Mouse (Mus musculus): Measurements from ENCODE around the gene Rbfox1.

Rbfox1 gene

DNA sequence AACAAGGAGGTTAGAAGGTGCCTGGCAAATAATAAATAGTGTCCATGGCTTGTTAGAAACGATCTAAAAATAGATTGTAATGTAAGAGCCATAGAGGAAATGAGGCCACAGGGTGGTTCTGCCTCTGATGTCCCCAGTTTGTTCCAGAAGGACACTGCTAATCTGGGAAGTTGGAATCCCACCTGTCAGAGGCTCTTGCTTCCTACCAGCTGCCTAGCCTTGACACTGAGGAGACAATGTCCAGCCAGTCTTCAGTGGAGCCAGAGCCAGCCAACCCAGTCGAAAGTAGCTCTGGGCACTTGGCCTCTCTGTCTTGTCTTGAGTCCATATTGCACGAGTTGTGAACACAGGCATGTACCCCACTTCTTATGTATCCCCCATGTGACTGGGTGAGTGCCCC is 1172.6 kb downstream of the Rbfox1 start:
- DNase-seq = peak; percentile 95

DNA sequence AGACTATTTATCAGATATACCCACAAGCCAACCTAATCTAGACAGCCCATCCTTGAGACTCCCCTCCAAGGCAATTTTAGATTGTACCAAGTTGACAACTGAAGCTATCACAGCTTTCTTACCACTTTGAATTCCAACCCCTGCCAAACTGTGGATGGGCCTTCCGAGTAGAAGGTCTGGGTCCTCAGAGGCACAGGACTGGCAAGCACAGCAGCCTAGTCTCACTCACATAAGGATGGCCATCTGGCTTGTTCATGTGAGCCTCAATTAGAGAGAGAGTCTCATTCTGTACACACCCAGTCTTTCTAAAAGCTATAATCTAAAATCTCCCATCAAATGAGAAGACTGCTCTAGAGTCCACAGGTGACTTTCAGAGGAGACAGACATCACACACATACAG is 1173.4 kb downstream of the Rbfox1 start:
- peak; percentile 58 for DNase-seq

DNA sequence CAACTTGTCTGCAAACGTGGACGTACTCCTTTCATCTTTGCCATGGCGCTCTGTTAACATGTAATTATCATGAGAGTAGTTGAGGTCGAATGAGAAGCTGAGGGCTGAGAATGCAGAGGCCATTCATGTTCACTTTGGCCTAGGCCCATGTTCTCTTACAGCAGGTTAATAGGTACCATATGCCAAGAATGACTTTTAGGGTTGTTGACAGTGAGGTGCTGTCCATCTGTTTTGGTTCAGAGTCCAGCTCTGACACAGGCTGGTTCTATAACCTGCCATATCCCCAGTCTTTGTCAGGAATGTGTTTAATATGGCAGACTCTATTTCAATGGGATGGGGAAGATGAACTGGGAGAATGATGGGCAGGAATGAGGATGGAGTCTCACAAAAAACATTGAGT is 1174.4 kb downstream of the Rbfox1 start:
- peak; percentile 24 for DNase-seq

DNA sequence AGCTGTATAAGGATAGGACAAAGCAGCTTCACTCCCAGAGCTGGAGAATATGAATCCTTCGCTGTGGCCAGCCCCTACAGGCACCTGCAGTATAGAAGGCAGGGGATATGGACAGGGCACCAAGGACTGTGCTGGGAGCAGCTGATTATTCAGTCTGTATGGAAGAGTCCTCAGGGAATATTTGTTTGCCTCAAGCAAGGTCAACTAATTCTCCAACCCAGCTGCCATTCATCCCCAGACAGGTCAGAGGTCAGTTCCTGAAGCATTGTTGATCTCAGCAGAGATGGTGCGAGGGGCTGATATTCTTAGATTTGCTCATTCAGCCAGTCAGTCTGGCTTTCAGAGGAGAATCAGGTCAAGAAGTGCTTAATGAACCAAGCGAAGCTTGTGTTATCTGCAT is 1175.7 kb downstream of the Rbfox1 start:
- peak; percentile 79 for DNase-seq

DNA sequence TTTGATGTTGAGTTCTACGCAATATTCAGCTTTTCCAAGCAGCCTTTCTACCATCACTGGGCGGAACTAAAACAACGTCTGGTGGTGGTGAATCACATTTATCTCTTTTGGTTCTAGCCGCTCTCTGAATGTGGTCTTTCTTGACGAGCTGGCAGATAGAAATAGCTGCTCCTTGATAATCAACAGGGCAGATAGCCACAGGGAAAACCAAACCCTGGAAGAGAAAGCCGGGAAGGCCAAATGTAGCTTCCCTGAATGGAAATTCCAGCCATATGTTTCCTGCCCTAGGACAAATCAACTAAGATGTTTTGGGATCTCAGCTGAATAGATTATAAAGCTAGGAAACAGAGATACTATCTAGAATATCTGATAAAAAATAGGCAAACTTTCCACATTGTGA is 1177.4 kb downstream of the Rbfox1 start:
- DNase-seq = peak; percentile 54

DNA sequence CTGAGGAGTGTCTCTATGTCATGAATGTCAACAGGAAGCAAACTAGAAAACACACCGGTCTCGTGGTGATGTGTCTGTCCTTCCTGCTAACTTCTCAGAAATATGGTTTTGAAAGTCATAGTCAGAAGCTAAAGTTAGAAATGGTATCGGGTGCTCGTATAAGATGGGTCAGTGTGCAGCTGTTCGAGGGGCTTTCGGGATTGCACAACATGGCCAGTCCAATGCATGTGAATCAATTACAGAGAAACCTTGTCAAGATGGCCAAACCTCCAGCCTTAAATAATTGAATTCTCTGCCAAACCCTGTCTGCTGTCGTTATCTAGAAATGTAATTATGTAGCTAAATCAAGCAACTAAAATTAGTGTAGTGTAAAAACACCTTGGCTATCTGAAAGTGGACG is 1182.0 kb downstream of the Rbfox1 start:
- peak; percentile 83 for DNase-seq

DNA sequence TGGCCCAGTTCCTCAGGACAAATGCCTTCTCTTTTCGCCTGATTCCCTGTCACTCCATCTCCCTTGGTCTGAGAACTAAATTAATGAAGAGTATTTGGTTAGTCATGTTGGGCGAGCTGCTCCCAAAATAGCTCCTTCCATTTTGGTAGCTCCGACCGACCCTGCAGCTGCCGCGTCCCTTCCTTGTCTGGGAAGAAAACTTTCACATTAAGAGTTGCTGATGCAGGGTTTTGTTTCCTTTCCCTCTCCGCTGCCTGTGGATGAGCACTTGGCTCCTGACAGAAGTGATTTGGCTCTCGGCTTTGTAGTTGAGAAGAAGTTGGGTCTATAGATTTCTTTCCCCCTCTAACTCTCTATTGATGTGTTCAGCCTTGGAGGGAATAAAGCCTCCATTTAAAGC is 1184.4 kb downstream of the Rbfox1 start:
- DNase-seq = peak; percentile 90

DNA sequence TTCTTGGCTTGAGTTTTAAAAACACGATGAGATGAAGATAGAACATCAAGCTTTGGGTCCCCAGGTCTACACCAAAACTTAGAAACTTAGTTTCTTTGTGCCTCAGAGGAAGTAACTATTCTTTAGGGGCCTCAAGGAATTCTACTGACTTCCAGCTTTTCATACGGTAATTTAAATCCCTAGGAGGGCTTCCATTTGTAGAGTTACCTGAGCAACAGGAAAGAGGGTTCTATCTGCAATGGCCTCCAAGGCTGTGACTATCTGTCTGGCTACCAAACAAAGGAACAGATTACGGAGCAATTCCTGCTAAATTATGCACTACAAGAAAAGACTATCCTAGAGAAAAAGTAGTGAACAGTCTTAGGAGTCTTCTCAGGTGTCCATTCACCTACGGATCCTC is 1189.6 kb downstream of the Rbfox1 start:
- DNase-seq = peak; percentile 35

DNA sequence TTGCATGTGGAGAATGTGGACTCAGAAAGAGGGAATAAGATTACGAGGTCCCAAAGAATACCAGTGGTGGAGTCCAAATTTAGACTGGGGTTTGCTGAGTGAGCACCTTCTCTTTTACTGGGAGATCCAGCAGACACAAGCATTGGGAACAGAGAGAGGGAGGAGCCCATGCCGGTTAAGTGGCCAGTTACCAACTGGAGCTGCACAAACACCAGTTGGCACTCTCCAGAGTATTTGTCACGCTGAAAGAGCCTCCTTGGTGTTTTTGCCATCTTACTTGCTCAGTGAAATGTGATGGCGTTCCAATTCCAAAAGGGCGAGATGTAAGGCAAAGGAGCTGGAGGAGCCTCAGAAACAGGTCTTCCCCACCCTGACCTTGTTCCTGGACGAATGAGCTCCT is 1190.6 kb downstream of the Rbfox1 start:
- DNase-seq = peak; percentile 93

DNA sequence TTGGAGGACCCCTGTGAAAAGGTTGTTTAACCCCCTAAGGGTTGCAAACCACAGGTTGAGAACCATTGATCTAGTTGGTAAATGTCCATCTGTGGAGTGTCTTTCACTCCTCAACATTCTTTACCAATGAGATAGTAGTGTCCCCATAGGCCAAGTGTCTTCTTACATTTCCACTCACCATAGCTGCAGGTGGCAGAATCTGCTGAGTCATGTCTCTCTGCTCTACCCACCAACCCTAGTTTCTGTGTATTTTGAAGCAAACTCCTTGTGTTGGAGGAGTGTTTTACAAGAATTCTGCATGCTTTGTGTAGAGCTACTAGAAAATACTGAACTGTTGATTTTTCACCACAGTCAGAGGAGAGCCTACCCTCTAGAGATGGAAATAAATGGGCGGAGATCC is 1191.2 kb downstream of the Rbfox1 start:
- peak; percentile 81 for DNase-seq

DNA sequence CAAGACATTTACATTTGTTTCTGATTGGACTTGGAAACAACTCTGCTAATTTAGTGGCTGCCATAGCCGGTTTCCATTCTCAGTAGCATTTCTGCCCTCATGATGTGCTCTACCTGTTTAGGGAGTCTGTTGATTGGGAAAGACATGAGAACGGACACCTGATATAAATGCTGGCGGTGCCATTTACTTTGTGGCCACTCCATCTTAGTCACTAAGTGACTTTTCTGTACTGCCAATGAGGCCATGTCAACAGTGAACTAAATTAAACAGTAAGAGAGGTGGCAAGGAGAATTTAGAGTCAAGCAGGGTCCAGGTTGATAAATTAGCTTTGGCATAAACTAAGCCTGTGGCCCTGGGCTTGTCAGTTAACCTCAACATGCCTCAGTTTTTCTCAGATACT is 1191.6 kb downstream of the Rbfox1 start:
- peak; percentile 68 for DNase-seq

DNA sequence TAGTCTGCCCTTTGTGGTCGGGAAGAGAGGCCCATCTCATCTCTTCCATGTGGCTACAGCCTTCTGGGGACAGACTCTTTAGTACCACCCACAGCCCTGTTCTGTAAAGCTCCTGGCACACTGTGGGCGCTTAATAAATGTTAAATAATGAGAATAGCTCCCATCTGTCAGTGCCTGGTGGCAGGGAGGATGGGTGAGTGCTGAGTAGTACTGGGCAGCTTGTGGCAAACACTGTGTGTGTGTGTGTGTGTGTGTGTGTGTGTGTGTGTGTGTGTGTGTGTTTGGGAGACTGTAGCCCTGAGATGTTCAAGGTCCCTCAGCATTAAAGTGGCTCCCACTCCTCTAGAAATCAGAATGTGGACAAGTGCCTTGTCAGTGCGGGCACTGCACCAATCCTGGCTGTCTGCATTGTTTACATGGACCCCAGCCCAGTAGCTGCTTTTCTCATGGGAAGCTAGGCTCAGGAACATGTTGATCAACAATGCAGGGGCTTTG is 1196.0 kb downstream of the Rbfox1 start:
- DNase-seq = peak; percentile 81

DNA sequence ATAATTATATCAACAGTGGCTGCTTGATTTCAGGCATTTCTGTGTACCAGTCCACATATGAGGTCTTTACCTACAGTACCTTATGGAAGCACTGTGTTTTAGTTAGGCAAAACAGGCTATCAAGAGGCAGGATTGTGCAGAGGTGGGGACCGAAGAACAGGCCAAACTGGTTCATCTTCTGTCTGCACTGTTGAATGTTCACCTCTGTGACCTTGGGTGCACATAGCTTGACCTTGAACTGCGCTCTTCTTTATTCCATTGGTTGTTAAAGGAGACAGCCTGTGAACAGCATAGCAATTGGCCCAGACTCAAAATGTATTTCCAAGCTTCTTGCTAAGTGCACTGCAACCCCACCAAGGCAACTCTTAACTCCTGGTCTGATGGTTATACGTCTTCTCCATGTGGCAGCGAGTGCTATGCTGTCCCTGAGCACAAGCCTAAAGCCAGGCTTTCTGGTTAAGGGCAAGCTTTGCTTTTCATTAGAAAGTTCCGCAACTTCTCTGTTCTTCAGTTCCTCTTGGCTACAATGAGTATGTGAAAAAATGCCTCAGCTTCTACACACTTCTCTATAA is 1196.6 kb downstream of the Rbfox1 start:
- peak; percentile 68 for DNase-seq

DNA sequence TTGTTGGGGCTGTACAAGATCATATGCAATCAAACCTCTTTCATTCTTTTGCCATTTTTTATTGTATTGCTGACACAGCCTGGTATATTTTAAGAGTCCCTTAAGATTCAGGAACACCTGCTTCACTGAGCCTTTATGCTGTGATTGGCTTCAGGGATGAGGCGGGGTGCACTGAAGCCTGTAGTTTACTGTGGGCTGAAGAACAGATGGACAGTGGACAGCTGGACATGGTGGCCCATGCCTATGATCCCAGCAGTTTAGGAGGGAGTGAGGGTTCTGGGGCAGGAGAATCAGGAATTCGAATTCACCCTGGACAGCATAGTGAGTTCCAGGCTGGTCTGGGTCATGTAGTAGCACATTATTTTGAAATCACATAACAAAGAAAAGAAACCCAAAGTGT is 1198.8 kb downstream of the Rbfox1 start:
- peak; percentile 62 for DNase-seq

DNA sequence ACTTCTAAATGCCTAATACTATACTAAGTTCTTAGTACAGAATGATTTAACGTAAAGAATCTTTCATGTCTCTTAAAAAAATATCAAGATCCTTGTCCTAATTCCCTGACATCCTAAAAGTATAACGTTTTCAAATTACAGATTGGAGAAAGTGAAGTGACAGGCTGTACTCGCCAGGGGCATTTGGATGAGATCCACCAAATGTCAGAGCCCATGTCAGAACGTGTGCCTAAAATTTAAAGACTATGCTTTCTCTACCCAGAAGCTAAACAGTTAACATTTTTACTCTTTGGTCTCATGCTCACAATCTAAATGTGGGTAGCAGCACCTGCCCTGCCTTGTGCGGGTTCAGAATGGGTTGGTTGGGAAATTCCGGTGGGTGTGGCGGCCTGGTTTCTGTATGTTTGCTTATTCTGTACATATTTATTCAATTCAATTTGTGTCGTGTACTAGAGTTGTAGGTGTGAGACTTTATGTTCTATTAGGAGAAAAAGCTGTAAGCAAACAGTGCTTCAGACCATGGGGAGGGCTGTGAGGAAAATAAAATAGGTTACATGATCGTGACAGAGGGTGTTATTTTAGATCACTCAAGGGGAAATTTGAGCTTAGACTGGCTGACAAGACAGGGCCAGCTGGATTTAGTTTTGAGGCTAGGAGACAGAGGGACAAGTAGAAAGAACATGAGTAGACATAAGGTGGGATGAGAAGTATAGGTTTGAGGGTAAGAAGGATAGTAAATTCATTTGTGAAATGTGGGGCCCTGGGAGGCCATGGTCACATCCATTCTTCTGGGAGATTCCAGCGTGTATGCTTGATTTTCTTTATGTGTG is 1203.7 kb downstream of the Rbfox1 start:
- peak; percentile 83 for DNase-seq

DNA sequence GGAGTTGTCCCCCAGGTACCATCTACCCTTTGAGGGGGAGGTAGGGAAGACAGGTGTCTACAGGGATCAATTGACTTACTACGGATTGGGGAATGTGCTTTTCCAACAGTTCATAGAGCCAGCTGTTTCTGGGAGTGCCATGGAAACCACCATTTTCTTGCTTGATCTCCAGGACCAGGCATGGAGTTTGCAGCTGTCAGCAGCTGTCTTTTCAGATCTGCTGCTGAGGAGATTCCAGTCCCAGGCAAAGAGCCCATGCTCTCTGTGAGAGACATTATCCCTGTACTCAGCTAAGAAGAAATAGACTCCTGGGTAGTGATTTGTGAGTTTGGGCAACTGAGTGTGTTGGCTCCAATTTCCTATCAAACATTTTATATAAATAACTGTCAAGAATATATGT is 1204.3 kb downstream of the Rbfox1 start:
- peak; percentile 94 for DNase-seq

DNA sequence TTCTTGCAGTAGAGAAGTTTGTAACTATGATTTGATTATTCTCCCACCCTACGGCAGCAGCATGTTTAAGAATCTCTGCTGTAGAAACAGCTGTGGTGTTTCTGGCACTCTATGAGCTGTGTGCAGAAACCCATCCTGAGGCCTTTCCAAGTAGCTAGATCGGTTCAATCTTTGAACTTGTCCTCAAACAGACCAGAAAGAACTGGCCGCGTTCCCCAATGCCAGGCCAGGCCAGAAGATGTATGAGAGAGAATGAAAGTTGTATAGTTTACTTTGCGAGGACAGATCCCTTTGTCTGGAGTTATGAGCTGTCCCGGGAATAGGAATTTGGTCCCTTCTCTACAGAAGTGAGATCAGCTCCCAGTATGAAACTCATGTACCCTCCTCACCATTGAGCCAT is 1205.0 kb downstream of the Rbfox1 start:
- peak; percentile 89 for DNase-seq

DNA sequence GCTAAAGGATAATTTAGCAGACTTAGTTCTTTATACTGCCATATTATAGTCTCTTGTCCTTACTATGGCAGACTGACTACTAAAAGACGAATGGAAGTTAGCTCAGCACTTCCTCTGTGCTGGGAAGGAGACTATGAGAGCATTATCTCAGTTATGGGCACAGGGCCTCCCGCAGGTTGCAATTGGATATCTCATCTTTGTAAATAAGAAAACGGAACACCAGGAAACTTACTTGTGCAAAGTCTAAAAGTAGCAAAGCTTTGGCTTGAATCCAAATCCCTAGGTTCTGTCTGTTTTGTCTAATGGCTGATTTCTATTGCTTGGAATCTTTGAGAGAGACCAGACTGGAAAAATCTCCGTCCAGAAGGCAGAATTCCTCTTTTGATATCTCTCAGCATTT is 1207.7 kb downstream of the Rbfox1 start:
- peak; percentile 74 for DNase-seq

DNA sequence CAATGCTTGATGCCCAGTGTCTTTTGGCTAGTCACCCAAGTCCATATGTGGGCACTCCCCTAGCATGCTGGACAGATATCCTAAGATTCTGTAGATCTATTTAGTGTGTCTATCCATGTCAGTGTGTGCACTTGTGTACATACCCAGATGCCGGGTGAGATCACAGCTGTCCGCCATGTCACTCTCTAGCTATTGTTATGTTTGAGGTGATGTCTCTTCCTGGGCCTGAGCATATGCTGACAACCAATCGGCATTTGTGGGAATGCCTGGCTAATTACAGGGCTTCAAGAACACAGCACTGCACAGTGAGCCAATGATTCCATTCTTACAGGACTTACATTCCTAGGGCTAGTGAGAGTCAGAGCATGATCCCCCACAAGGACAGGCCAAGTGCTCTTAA is 1208.5 kb downstream of the Rbfox1 start:
- DNase-seq = peak; percentile 61

DNA sequence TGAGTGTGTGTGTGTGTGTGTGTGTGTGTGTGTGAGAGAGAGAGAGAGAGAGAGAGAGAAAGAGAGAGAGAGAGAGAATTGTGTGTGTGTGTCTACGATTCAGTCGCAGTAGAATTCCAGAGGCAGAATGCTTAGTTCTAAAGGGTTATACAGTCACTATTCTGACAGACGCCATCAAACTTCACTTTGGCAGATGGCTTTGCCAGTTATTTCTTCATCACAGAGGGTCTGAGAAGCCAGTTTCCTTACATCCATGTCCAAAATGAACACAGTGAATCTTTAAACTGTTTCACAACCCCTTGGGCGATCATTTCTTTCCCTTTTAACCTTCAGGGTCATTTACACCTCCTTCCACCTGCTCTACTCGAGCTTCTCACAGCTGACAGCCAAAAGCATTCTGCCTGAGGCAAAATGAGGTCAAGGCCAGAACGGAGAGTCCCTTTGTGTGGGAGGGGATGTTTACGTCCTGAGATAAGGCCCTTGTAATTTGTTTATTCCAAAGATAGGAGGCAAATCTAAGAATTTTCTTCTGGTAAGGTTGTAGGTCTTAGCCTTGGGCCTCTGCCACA is 1209.1 kb downstream of the Rbfox1 start:
- peak; percentile 85 for DNase-seq

DNA sequence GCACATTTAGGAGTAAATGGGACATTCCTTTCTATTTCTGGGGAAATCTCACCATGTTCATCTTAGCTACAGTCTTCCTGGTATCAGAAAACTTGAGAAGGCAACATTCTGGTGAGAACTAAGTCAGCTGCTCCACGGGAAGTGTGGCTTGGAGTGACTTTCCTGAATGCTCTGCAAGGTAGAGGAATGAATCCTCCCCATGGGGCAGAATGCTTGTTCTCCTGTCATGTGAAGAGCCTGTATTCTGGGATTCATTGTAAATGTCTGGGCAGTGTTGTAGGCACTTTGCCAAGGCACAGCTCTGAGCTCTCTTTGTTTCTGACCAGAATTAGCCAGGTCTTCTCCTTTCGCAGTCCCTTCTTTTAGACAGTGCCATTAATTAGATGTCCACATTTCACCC is 1211.9 kb downstream of the Rbfox1 start:
- peak; percentile 78 for DNase-seq

DNA sequence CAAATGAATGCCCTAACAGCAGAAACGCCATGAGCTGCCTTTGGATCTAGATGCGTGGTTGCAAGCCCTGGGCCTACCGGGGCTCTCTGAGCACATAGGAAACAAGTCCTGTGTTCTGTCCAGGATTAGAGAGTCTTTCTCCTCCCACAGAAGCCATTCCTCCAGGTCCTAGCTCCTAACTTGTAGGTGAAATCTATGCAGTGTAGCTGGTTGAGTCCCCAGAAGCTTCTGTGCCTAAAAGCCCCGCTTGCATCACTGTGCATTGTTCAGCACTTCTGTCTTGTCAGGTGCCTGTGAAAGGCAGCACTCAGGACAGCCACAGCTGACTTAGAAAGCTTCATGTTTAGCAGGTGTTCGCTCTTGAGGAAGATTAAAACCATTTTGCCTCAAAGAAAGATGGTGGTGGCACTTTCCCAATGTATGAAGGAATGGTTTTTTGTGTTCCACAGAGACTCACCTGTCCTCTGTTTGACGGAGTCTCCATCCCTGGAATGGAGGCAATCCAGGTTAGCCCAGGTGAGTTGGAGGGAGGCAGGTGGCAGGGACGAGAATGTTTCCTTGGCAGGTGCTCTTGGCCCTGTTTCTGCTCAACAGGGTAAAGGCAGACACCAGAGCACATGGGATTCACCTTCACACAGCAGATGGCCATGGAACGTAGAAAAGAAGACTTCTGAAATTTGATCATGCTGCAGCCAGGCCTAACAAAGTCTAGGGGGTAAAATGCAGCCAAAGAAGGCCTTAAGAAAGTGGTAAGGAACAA is 1213.0 kb downstream of the Rbfox1 start:
- peak; percentile 76 for DNase-seq
